Comparison of ENCODE assay signal across 29 mouse cellular contexts in the genomic region with DNA sequence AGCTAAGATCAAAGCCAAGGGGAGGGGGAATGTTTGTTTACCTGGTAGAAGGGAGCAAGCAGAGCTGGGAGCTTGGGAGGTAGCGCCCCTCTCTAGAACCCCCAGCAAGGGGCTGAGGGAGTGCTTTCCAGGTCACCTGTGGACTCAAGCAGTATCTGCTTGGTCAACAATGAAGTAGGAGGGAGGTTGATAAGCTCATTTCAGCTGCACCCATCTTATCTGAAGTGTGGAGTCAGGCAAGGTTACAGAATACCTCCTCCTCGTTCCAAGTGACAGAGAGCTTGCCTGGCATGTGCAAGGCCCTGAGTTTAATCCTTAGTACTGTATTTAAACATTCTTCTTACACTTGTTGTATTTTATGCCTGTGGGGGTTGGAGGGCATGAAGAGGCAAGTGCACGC. TPM values are rescaled to one million over a fixed set of nuclear protein-coding genes. Genes with fewer than 3 reads are reported as not detected.
"Had no signal": no experiment of that assay in that cellular context is flagged by ENCODE, and none has a peak within 500 bp of the region (broad histone marks: within the 10 kb centered on the region; RNA-seq: fewer than 3 reads in every experiment).

No protein-coding gene starts in this region.

- H3K36me3 ChIP-seq: heart, embryonic 13.5 days; heart, embryonic 15.5 days; hindbrain, embryonic 13.5 days; hindbrain, embryonic 15.5 days; kidney, embryonic 15.5 days had no signal

- H3K4me2 ChIP-seq: heart, embryonic 11.5 days; heart, embryonic 13.5 days; heart, embryonic 15.5 days; hindbrain, embryonic 13.5 days; hindbrain, embryonic 15.5 days; kidney, embryonic 15.5 days had no signal

- H3K27ac ChIP-seq: heart, adult 2 months; heart, embryonic 13.5 days; heart, embryonic 15.5 days; hindbrain, embryonic 13.5 days; hindbrain, embryonic 15.5 days; hindbrain, postnatal 0 days; kidney, embryonic 15.5 days; kidney, postnatal 0 days had no signal

- H3K9me3 ChIP-seq: heart, embryonic 13.5 days; heart, embryonic 15.5 days; hindbrain, embryonic 13.5 days; hindbrain, embryonic 15.5 days; kidney, embryonic 15.5 days had no signal

- ATAC-seq: forebrain, postnatal 0 days; hindbrain, postnatal 0 days; intestine, embryonic 16.5 days had no signal

- DNase-seq: forebrain, postnatal 0 days; gastrocnemius, postnatal 14 days; gastrocnemius, postnatal 36 days; heart, adult 2 months; heart, postnatal 14 days; heart, postnatal 36 days; kidney, adult 11 months; kidney, adult 2 months; kidney, adult 9 months; kidney, postnatal 14 days; kidney, postnatal 36 days; layer of hippocampus, adult 9-11 months; layer of hippocampus, postnatal 36 days; left cerebral cortex, postnatal 4 days had no signal

- H3K4me3 ChIP-seq: heart, adult 2 months; heart, embryonic 13.5 days; heart, embryonic 15.5 days; hindbrain, embryonic 13.5 days; hindbrain, embryonic 15.5 days; kidney, embryonic 15.5 days had no signal

- H3K4me1 ChIP-seq: heart, embryonic 13.5 days; heart, embryonic 15.5 days; hindbrain, embryonic 13.5 days; hindbrain, embryonic 15.5 days had no signal

- H3K9ac ChIP-seq: forebrain, postnatal 0 days; heart, embryonic 13.5 days; heart, embryonic 15.5 days; hindbrain, embryonic 13.5 days; hindbrain, embryonic 15.5 days; kidney, embryonic 15.5 days had no signal

- H3K27me3 ChIP-seq: heart, embryonic 13.5 days; heart, embryonic 15.5 days; hindbrain, embryonic 13.5 days; hindbrain, embryonic 15.5 days; kidney, embryonic 15.5 days had no signal

RNA-seq across cellular contexts. Expression of a gene that starts 13.9 kb away (rescaled TPM):
- polyA plus RNA-seq: forebrain, postnatal 0 days; gonadal fat pad, adult 2 months; heart, adult 2 months; heart, embryonic 11.5 days; heart, embryonic 13.5 days; heart, embryonic 15.5 days; heart, postnatal 0 days; hindbrain, embryonic 13.5 days; hindbrain, embryonic 15.5 days; hindbrain, postnatal 0 days; intestine, embryonic 14.5 days; intestine, embryonic 16.5 days; kidney, adult 2 months; kidney, embryonic 15.5 days; kidney, postnatal 0 days; large intestine, adult 2 months; limb, embryonic 11.5 days had no signal

RNA-seq across cellular contexts. Expression of a gene that starts 25.3 kb away (rescaled TPM):
- polyA plus RNA-seq: gonadal fat pad, adult 2 months; heart, adult 2 months; heart, embryonic 11.5 days; heart, embryonic 13.5 days; heart, embryonic 15.5 days; heart, postnatal 0 days; hindbrain, embryonic 11.5 days; intestine, embryonic 14.5 days; intestine, embryonic 16.5 days; kidney, adult 2 months; kidney, postnatal 0 days; large intestine, adult 2 months had no signal

RNA-seq across cellular contexts. Expression of a gene that starts 31.4 kb away (rescaled TPM):
- polyA plus RNA-seq: forebrain, postnatal 0 days; gonadal fat pad, adult 2 months; heart, adult 2 months; heart, embryonic 11.5 days; heart, embryonic 13.5 days; heart, embryonic 15.5 days; heart, postnatal 0 days; hindbrain, embryonic 11.5 days; hindbrain, embryonic 13.5 days; hindbrain, embryonic 15.5 days; hindbrain, postnatal 0 days; intestine, embryonic 16.5 days; kidney, adult 2 months; kidney, postnatal 0 days; large intestine, adult 2 months had no signal

RNA-seq across cellular contexts. Expression of a gene that starts 44.6 kb away (rescaled TPM):
- polyA plus RNA-seq: gonadal fat pad, adult 2 months; heart, embryonic 15.5 days; heart, postnatal 0 days; hindbrain, embryonic 13.5 days; hindbrain, embryonic 15.5 days; intestine, embryonic 16.5 days; kidney, adult 2 months; kidney, embryonic 15.5 days; kidney, postnatal 0 days; large intestine, adult 2 months; limb, embryonic 11.5 days had no signal
